Mouse (Mus musculus) embryonic stem cell, embryonic (primary cell): Measurements from ENCODE around the gene Pcgf1.

ENCODE experiments used
- CTCF ChIA-PET, 4 experiments: fragments of 300-600 bp in 2 of 4; fragments of 350-600 bp in 2 of 4; sonication (Branson Sonifier 250); formaldehyde crosslinking; loops; one replicate each; lab custom pipeline; 2022; ENCODE audit warnings: inconsistent platforms in 2 of 4; lab: Charles Lee
- POLR2A ChIA-PET, 4 experiments: fragments of 300-600 bp in 2 of 4; fragments of 350-600 bp in 2 of 4; sonication (Branson Sonifier 250); formaldehyde crosslinking; loops; one replicate each; lab custom pipeline; 2022; ENCODE audit warnings: antibody characterized with exemption in 4 of 4, inconsistent platforms in 1 of 4; lab: Charles Lee

Pcgf1 gene

GRCm38 (mm10) chr6:83119734-83120051 lies 42.0 kb downstream of the Pcgf1 start:
- CTCF ChIA-PET: interaction anchor here in 1 of 4 experiments (1.2 to 2.0 kb wide), 2 partner anchors 43 to 85 kb away, joined by 3 to 6 read pairs; partner anchors contain the start of gene Loxl3

GRCm38 (mm10) chr6:83120930-83121862 lies 43.5 kb downstream of the Pcgf1 start, which contains the start of gene Wbp1:
TSS of gene Wbp1 (minus strand) at chr6:83121559.
- ChIA-PET POLR2A (interaction anchor here (0.5 to 8.8 kb wide), 87 partner anchors 9 to 626 kb away, joined by 3 to 75 read pairs (median 5); partner anchors contain the start of genes Rtkn (in 4 of the 4), 1700003E16Rik (in 3 of the 4), Ccdc142 (in 3 of the 4) and Gm42688 (in 3 of the 4)), CTCF (interaction anchor here (0.6 to 2.1 kb wide), 26 partner anchors 11 to 894 kb away, joined by 3 to 15 read pairs (median 5); partner anchors contain the start of genes Ccdc142 (in 3 of the 4), Gm42688 (in 3 of the 4), 1700003E16Rik (in 1 of the 4) and Dctn1 (in 1 of the 4))

More at GRCm38 (mm10) chr6:83119734-83120051, 42.0 kb downstream of the Pcgf1 start:
- POLR2A ChIA-PET: interaction anchor here (0.8 to 8.8 kb wide), 17 partner anchors 11 to 158 kb away, joined by 3 to 75 read pairs (median 5); partner anchors contain the start of genes Ccdc142 (in 4 of the 4), Gm42688 (in 4 of the 4), Rtkn (in 2 of the 4) and Mrpl53 (in 1 of the 4)

GRCm38 (mm10) chr6:83121863-83122710 lies 44.4 kb downstream of the Pcgf1 start:
- CTCF ChIA-PET: interaction anchor here (0.8 to 2.1 kb wide), 21 partner anchors 13 to 157 kb away, joined by 3 to 15 read pairs (median 5); partner anchors contain the start of genes Ccdc142 (in 2 of the 4), Gm42688 (in 2 of the 4), 1700003E16Rik (in 1 of the 4) and Dctn1 (in 1 of the 4)
- POLR2A ChIA-PET: interaction anchor here (0.6 to 8.8 kb wide), 77 partner anchors 9 to 433 kb away, joined by 3 to 75 read pairs (median 5); partner anchors contain the start of genes Rtkn (in 4 of the 4), Ccdc142 (in 3 of the 4), Gm42688 (in 3 of the 4) and Mob1a (in 3 of the 4)

- CTCF ChIA-PET: interaction anchor here in 1 of 4 experiments (0.9 to 1.4 kb wide), 3 partner anchors 12 to 40 kb away, joined by 3 to 4 read pairs (median 3); partner anchors contain the start of genes Ccdc142, Gm42688 and Rtkn
- POLR2A ChIA-PET: interaction anchor here in 2 of 4 experiments (0.8 to 8.8 kb wide), 13 partner anchors 10 to 52 kb away, joined by 3 to 75 read pairs (median 11); partner anchors contain the start of genes Ccdc142 (in 2 of the 2), Gm42688 (in 2 of the 2), Rtkn (in 2 of the 2) and Mrpl53 (in 1 of the 2)
Measured at GRCm38 (mm10) chr6:83122961-83123360, 45.3 kb downstream of the Pcgf1 start.

- POLR2A ChIA-PET: interaction anchor here (0.8 to 8.8 kb wide), 26 partner anchors 9 to 201 kb away, joined by 3 to 75 read pairs (median 4); partner anchors contain the start of genes Rtkn (in 3 of the 4), Mrpl53 (in 2 of the 4), Ccdc142 (in 1 of the 4) and Gm42688 (in 1 of the 4)
- CTCF ChIA-PET: interaction anchor here in 2 of 4 experiments (1.1 to 1.4 kb wide), 5 partner anchors 18 to 154 kb away, joined by 3 to 4 read pairs (median 3); partner anchors contain the start of genes Ccdc142 (in 1 of the 2) and Gm42688 (in 1 of the 2)
Measured at GRCm38 (mm10) chr6:83124851-83125312, 47.2 kb downstream of the Pcgf1 start.

GRCm38 (mm10) chr6:83125331-83125730 lies 47.7 kb downstream of the Pcgf1 start, which contains the start of gene Ino80b:
TSS of gene Ino80b (minus strand) at chr6:83125431.
- POLR2A ChIA-PET: interaction anchor here (0.6 to 8.8 kb wide), 29 partner anchors 9 to 579 kb away, joined by 3 to 75 read pairs (median 4); partner anchors contain the start of genes Rtkn (in 3 of the 4), Ccdc142 (in 1 of the 4), Gm42688 (in 1 of the 4) and Mob1a (in 1 of the 4)

GRCm38 (mm10) chr6:83127419-83127818 lies 49.8 kb downstream of the Pcgf1 start:
- POLR2A ChIA-PET: interaction anchor here in 2 of 4 experiments (0.8 to 2.2 kb wide), 9 partner anchors 9 to 413 kb away, joined by 3 to 13 read pairs (median 3); partner anchors contain the start of genes Dctn1 (in 1 of the 2) and Rtkn (in 1 of the 2)
- CTCF ChIA-PET: interaction anchor here (0.6 to 2.4 kb wide), 21 partner anchors 8 to 441 kb away, joined by 3 to 8 read pairs (median 4); partner anchors contain the start of genes 1700003E16Rik (in 2 of the 4), Dctn1 (in 2 of the 4), Wdr54 (in 2 of the 4) and Rtkn (in 1 of the 4)

More at GRCm38 (mm10) chr6:83125331-83125730, 47.7 kb downstream of the Pcgf1 start, which contains the start of gene Ino80b:
- CTCF ChIA-PET: interaction anchor here (0.6 to 2.4 kb wide), 8 partner anchors 10 to 670 kb away, joined by 3 to 8 read pairs (median 4); partner anchors contain the start of genes Ccdc142 (in 1 of the 4), Gm42688 (in 1 of the 4) and Rtkn (in 1 of the 4)
